In the genomic region with DNA sequence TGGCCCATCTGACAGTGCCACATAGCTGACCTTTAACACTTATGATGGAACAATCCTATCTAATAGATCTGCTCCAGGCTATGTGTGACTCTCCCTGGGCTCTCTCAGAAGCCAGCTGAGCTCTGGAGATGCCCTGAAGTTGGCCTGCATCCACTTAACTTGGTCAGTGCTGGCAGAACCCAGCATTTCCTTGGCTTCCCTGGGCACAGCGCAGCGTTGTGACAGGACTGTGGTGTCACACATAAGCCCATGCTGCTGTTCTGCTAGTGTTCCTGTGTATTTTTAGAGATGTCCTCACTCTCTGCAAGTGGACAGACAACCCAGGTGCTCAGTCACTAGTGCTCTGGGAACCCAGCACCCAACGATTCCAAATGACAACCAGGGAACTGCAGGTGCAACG, we compare ENCODE assay signal across 21 mouse cellular contexts. TPM values are rescaled to one million over a fixed set of nuclear protein-coding genes. Genes with fewer than 3 reads are reported as not detected.
DNase-seq lines count a peak whose midpoint lies in the region; ATAC-seq and TF ChIP-seq lines count a peak whose summit lies in the region.
"Had no signal": no experiment of that assay in that cellular context is flagged by ENCODE, and none has a peak within 500 bp of the region (broad histone marks: within the 10 kb centered on the region; RNA-seq: fewer than 3 reads in every experiment).

No protein-coding gene starts in this region.

- no peak overlapping the region for H3K4me2 ChIP-seq in heart, embryonic 12.5 days
- H3K4me2 ChIP-seq: embryonic facial prominence, embryonic 12.5 days; forebrain, embryonic 15.5 days had no signal

- DNase-seq in heart, adult 11 months: peak; percentile 94
- DNase-seq in heart, postnatal 36 days: no peak
- no peak for DNase-seq in heart, postnatal 25 days (ENCODE audit: low spot score)
- DNase-seq in testis, postnatal 10 days (ENCODE audit: low spot score): no peak
- no peak for DNase-seq in spleen, postnatal 10 days (ENCODE audit: low spot score in 2 of 2)
- DNase-seq: adrenal gland, postnatal 14 days; cerebellum, adult 11-12 months; cerebellum, adult 9-10 months; cerebellum, postnatal 25 days; gastrocnemius, postnatal 25 days; kidney, adult 8-10 months had no signal

- WGBS in heart, embryonic 12.5 days: 55% methylated on average over 4 of the region's 4 CpGs

- H3K9ac ChIP-seq in heart, embryonic 12.5 days: no peak overlapping the region
- H3K9ac ChIP-seq: forebrain, embryonic 15.5 days had no signal

- ATAC-seq in heart, embryonic 12.5 days (ENCODE audit: insufficient number of reproducible peaks, low FRiP score): no peak
- ATAC-seq: activated CD4-positive, CD25-positive, alpha-beta regulatory T cell, adult 4 months; forebrain, embryonic 15.5 days; hindbrain, embryonic 16.5 days; inflammation-experienced regulatory T-cells, adult 6 months; intestine, postnatal 0 days had no signal

- TF ChIP-seq CTCF in testis, adult 2 months (IDR thresholded peaks at IDR 0.05; ENCODE audit: control insufficient read depth, insufficient read depth, insufficient replicate concordance, low read depth, low read length): no peak

- H3K4me1 ChIP-seq in heart, embryonic 12.5 days (replicated peaks): peaks cover 33% of the 10 kb centered on the region
- H3K4me1 ChIP-seq in testis, adult 2 months (ENCODE audit: control insufficient read depth, insufficient read depth, low read length): no peaks in the 10 kb centered on the region; the same call in 1 of the 2 replicates
- H3K4me1 ChIP-seq: embryonic facial prominence, embryonic 12.5 days; forebrain, embryonic 15.5 days had no signal

- TF ChIP-seq POLR2A in testis, adult 2 months (IDR thresholded peaks at IDR 0.05; ENCODE audit: control insufficient read depth, low read depth, low read length): no peak

- intact Hi-C loops in heart, postnatal 36 days (cut with DNase I): no loop called here
- intact Hi-C loops in heart, postnatal 25 days (cut with DNase I): no loop called here

- no peaks in the 10 kb centered on the region for H3K27me3 ChIP-seq in heart, embryonic 12.5 days (replicated peaks)
- no peaks in the 10 kb centered on the region for H3K27me3 ChIP-seq in testis, adult 2 months (ENCODE audit: control insufficient read depth, insufficient read depth, low read length)
- H3K27me3 ChIP-seq: embryonic facial prominence, embryonic 12.5 days; forebrain, embryonic 15.5 days had no signal

- peak overlapping the region; percentile 34; the same call in 1 of the 2 replicates for H3K27ac ChIP-seq in heart, embryonic 12.5 days (ENCODE audit: poor library complexity, severe bottlenecking)
- no peak overlapping the region for H3K27ac ChIP-seq in testis, adult 2 months (ENCODE audit: control insufficient read depth, insufficient read depth, low read depth, low read length)
- H3K27ac ChIP-seq: embryonic facial prominence, embryonic 12.5 days; forebrain, embryonic 15.5 days had no signal

- H3K9me3 ChIP-seq in heart, embryonic 12.5 days (replicated peaks): no peaks in the 10 kb centered on the region
- H3K9me3 ChIP-seq: embryonic facial prominence, embryonic 12.5 days; forebrain, embryonic 15.5 days; hindbrain, embryonic 10.5 days had no signal

- peaks cover 58% of the 10 kb centered on the region for H3K36me3 ChIP-seq in heart, embryonic 12.5 days
- no peaks in the 10 kb centered on the region for H3K36me3 ChIP-seq in testis, adult 2 months (ENCODE audit: control insufficient read depth, insufficient read depth, low read length)
- H3K36me3 ChIP-seq: forebrain, embryonic 15.5 days had no signal

- no peak overlapping the region for H3K4me3 ChIP-seq in heart, embryonic 12.5 days
- H3K4me3 ChIP-seq in testis, adult 2 months (ENCODE audit: control insufficient read depth, low read depth, low read length): peak overlapping the region; percentile 19
- H3K4me3 ChIP-seq: embryonic facial prominence, embryonic 12.5 days; forebrain, embryonic 15.5 days; hindbrain, embryonic 10.5 days had no signal

RNA-seq across cellular contexts. Expression of a gene that starts 26.7 kb away (rescaled TPM):
- 10 to 100 TPM; 37.9 to 42.1 TPM for total RNA-seq in heart, postnatal 36 days (2021)
- polyA plus RNA-seq in heart, embryonic 12.5 days (2016; fragmentation: Nextera tagmentation; extraction: Ambion mirVana): 136 and 137 TPM in 2 replicates
- 10 to 100 TPM; 48.7 to 54.3 TPM for total RNA-seq in heart, postnatal 25 days (2021)
- polyA plus RNA-seq in testis, adult 2 months (2012; rRNA removed): 14.2 and 15.6 TPM in 2 replicates
- total RNA-seq: MEL had no signal
